Mouse (Mus musculus): Measurements from ENCODE around the gene Gm9913. TPM values are rescaled to one million over a fixed set of nuclear protein-coding genes. Genes with fewer than 3 reads are reported as not detected.
A peak's percentile ranks its signal among the peaks of the same experiment; 100 is the strongest.

Gm9913 gene
- polyA plus RNA-seq (2015; fragmentation: Nextera tagmentation; extraction: Ambion mirVana), result 0.13 and 0.16 TPM in 2 replicates

GRCm38 (mm10) chr2:125505006-125505745 is at the start of gene Gm9913:
Gm9913 (plus strand) TSS chr2:125505089.
- H3K4me3 ChIP-seq, result peak within 1 kb of the TSS; percentile 75
- H3K9me3 ChIP-seq, result no peaks in the 10 kb centered on the region
- peak within 1 kb of the TSS; percentile 70 for H3K27ac ChIP-seq (replicated peaks)
- H3K9ac ChIP-seq, result peak within 1 kb of the TSS; percentile 55
- no peaks in the 10 kb centered on the region for H3K27me3 ChIP-seq
- peaks cover 18% of the 10 kb centered on the region for H3K4me1 ChIP-seq (replicated peaks)
- peak within 1 kb of the TSS; percentile 94 for H3K4me2 ChIP-seq
- WGBS, result under 1% methylated on average over 42 of the region's 45 CpGs
- H3K36me3 ChIP-seq, result no peaks in the 10 kb centered on the region
- no peak; the same call in none of the 2 replicates for ATAC-seq (ENCODE audit: low FRiP score, low read depth)

GRCm38 (mm10) chr2:125456059-125456789 is 48.7 kb upstream of the Gm9913 start:
- Histone ChIP-seq H3K4me2 (no peak overlapping the region), H3K36me3 (no peaks in the 10 kb centered on the region), H3K4me3 (no peak overlapping the region), H3K9ac (no peak overlapping the region), H3K9me3 (no peaks in the 10 kb centered on the region), H3K27ac (replicated peaks) (no peak overlapping the region), H3K27me3 (no peaks in the 10 kb centered on the region), H3K4me1 (replicated peaks) (no peaks in the 10 kb centered on the region)
- no peak for ATAC-seq (ENCODE audit: low FRiP score, low read depth)
- WGBS, result 80% methylated on average over 15 of the region's 15 CpGs

- H3K9me3 ChIP-seq, result no peaks in the 10 kb centered on the region
- H3K9ac ChIP-seq, result no peak overlapping the region
- no peaks in the 10 kb centered on the region for H3K4me1 ChIP-seq (replicated peaks)
- no peaks in the 10 kb centered on the region for H3K36me3 ChIP-seq
- H3K4me3 ChIP-seq, result no peak overlapping the region
- no peak overlapping the region for H3K27ac ChIP-seq (replicated peaks)
- no peak for ATAC-seq (ENCODE audit: low FRiP score, low read depth)
- H3K4me2 ChIP-seq, result no peak overlapping the region
- H3K27me3 ChIP-seq, result no peaks in the 10 kb centered on the region
- 87% methylated on average over 3 of the region's 3 CpGs for WGBS
These were observed 45.8 kb upstream of the Gm9913 start for GRCm38 (mm10) chr2:125459087-125459486.

GRCm38 (mm10) chr2:125464036-125464435 is 40.9 kb upstream of the Gm9913 start:
- Histone ChIP-seq H3K9me3 (no peaks in the 10 kb centered on the region), H3K27ac (replicated peaks) (no peak overlapping the region), H3K27me3 (no peaks in the 10 kb centered on the region), H3K4me1 (replicated peaks) (no peaks in the 10 kb centered on the region), H3K4me3 (no peak overlapping the region), H3K4me2 (no peak overlapping the region), H3K36me3 (peaks cover 12% of the 10 kb centered on the region; the same call in 1 of the 2 replicates), H3K9ac (no peak overlapping the region)
- no peak for ATAC-seq (ENCODE audit: low FRiP score, low read depth)
- WGBS, result 90% methylated on average over 6 of the region's 6 CpGs

GRCm38 (mm10) chr2:125470553-125471295 is 34.2 kb upstream of the Gm9913 start:
- Histone ChIP-seq H3K27me3 (no peaks in the 10 kb centered on the region), H3K9me3 (no peaks in the 10 kb centered on the region), H3K9ac (no peak overlapping the region), H3K4me1 (replicated peaks) (no peaks in the 10 kb centered on the region), H3K27ac (replicated peaks) (no peak overlapping the region), H3K4me3 (no peak overlapping the region), H3K4me2 (no peak overlapping the region), H3K36me3 (peaks cover 9% of the 10 kb centered on the region; the same call in 1 of the 2 replicates)
- ATAC-seq (ENCODE audit: low FRiP score, low read depth), result no peak
- 76% methylated on average over 8 of the region's 8 CpGs for WGBS

GRCm38 (mm10) chr2:125471721-125472120 is 33.2 kb upstream of the Gm9913 start:
- 88% methylated on average over 4 of the region's 4 CpGs for WGBS
- Histone ChIP-seq H3K27ac (replicated peaks) (no peak overlapping the region), H3K4me1 (replicated peaks) (no peaks in the 10 kb centered on the region), H3K4me3 (no peak overlapping the region), H3K9me3 (no peaks in the 10 kb centered on the region), H3K4me2 (no peak overlapping the region), H3K9ac (no peak overlapping the region), H3K36me3 (peaks cover 6% of the 10 kb centered on the region; the same call in 1 of the 2 replicates), H3K27me3 (no peaks in the 10 kb centered on the region)
- no peak for ATAC-seq (ENCODE audit: low FRiP score, low read depth)

GRCm38 (mm10) chr2:125473228-125473627 is 31.7 kb upstream of the Gm9913 start:
- no peak for ATAC-seq (ENCODE audit: low FRiP score, low read depth)

GRCm38 (mm10) chr2:125474690-125475089 is 30.2 kb upstream of the Gm9913 start:
- Histone ChIP-seq H3K36me3 (no peaks in the 10 kb centered on the region), H3K27ac (replicated peaks) (no peak overlapping the region), H3K9ac (no peak overlapping the region), H3K4me1 (replicated peaks) (no peaks in the 10 kb centered on the region), H3K27me3 (no peaks in the 10 kb centered on the region), H3K4me2 (no peak overlapping the region), H3K4me3 (no peak overlapping the region), H3K9me3 (no peaks in the 10 kb centered on the region)
- ATAC-seq (ENCODE audit: low FRiP score, low read depth), result no peak
- WGBS, result 81% methylated on average over 5 of the region's 5 CpGs

More at GRCm38 (mm10) chr2:125473228-125473627, 31.7 kb upstream of the Gm9913 start:
- H3K9me3 ChIP-seq, result no peaks in the 10 kb centered on the region
- H3K4me1 ChIP-seq (replicated peaks), result no peaks in the 10 kb centered on the region
- no peak overlapping the region for H3K4me3 ChIP-seq
- no peaks in the 10 kb centered on the region for H3K27me3 ChIP-seq
- no peak overlapping the region for H3K4me2 ChIP-seq
- no peak overlapping the region for H3K27ac ChIP-seq (replicated peaks)
- no peaks in the 10 kb centered on the region for H3K36me3 ChIP-seq
- H3K9ac ChIP-seq, result no peak overlapping the region
- 85% methylated on average over 2 of the region's 2 CpGs for WGBS

- WGBS, result 87% methylated on average over 3 of the region's 3 CpGs
These were observed 28.7 kb upstream of the Gm9913 start for GRCm38 (mm10) chr2:125476231-125476630.

GRCm38 (mm10) chr2:125477367-125477766 is 27.5 kb upstream of the Gm9913 start:
- WGBS, result 89% methylated on average over 3 of the region's 3 CpGs
- no peak for ATAC-seq (ENCODE audit: low FRiP score, low read depth)
- H3K9ac ChIP-seq, result no peak overlapping the region
- H3K4me3 ChIP-seq, result no peak overlapping the region
- no peaks in the 10 kb centered on the region for H3K36me3 ChIP-seq
- no peaks in the 10 kb centered on the region for H3K4me1 ChIP-seq (replicated peaks)
- H3K27ac ChIP-seq (replicated peaks), result no peak overlapping the region
- no peaks in the 10 kb centered on the region for H3K9me3 ChIP-seq
- H3K27me3 ChIP-seq, result no peaks in the 10 kb centered on the region
- H3K4me2 ChIP-seq, result no peak overlapping the region

More at GRCm38 (mm10) chr2:125476231-125476630, 28.7 kb upstream of the Gm9913 start:
- H3K4me3 ChIP-seq, result no peak overlapping the region
- no peak for ATAC-seq (ENCODE audit: low FRiP score, low read depth)
- H3K36me3 ChIP-seq, result no peaks in the 10 kb centered on the region
- no peaks in the 10 kb centered on the region for H3K27me3 ChIP-seq
- no peak overlapping the region for H3K27ac ChIP-seq (replicated peaks)
- no peaks in the 10 kb centered on the region for H3K4me1 ChIP-seq (replicated peaks)
- no peak overlapping the region for H3K9ac ChIP-seq
- no peaks in the 10 kb centered on the region for H3K9me3 ChIP-seq
- H3K4me2 ChIP-seq, result no peak overlapping the region

- Histone ChIP-seq H3K27ac (replicated peaks) (no peak overlapping the region), H3K27me3 (no peaks in the 10 kb centered on the region), H3K4me1 (replicated peaks) (no peaks in the 10 kb centered on the region), H3K36me3 (no peaks in the 10 kb centered on the region), H3K9ac (no peak overlapping the region), H3K9me3 (no peaks in the 10 kb centered on the region), H3K4me2 (no peak overlapping the region), H3K4me3 (no peak overlapping the region)
- ATAC-seq (ENCODE audit: low FRiP score, low read depth), result no peak
- 65% methylated on average over 4 of the region's 4 CpGs for WGBS
These were observed 26.2 kb upstream of the Gm9913 start for GRCm38 (mm10) chr2:125478705-125479104.

GRCm38 (mm10) chr2:125480057-125480456 is 24.8 kb upstream of the Gm9913 start:
- Histone ChIP-seq H3K36me3 (no peaks in the 10 kb centered on the region), H3K9me3 (no peaks in the 10 kb centered on the region), H3K27me3 (no peaks in the 10 kb centered on the region), H3K4me3 (no peak overlapping the region), H3K4me1 (replicated peaks) (no peaks in the 10 kb centered on the region), H3K9ac (no peak overlapping the region), H3K27ac (replicated peaks) (no peak overlapping the region), H3K4me2 (no peak overlapping the region)
- ATAC-seq (ENCODE audit: low FRiP score, low read depth), result no peak
- 84% methylated on average over 5 of the region's 5 CpGs for WGBS
